ENCODE assay signal across 12 mouse cellular contexts in the genomic region with DNA sequence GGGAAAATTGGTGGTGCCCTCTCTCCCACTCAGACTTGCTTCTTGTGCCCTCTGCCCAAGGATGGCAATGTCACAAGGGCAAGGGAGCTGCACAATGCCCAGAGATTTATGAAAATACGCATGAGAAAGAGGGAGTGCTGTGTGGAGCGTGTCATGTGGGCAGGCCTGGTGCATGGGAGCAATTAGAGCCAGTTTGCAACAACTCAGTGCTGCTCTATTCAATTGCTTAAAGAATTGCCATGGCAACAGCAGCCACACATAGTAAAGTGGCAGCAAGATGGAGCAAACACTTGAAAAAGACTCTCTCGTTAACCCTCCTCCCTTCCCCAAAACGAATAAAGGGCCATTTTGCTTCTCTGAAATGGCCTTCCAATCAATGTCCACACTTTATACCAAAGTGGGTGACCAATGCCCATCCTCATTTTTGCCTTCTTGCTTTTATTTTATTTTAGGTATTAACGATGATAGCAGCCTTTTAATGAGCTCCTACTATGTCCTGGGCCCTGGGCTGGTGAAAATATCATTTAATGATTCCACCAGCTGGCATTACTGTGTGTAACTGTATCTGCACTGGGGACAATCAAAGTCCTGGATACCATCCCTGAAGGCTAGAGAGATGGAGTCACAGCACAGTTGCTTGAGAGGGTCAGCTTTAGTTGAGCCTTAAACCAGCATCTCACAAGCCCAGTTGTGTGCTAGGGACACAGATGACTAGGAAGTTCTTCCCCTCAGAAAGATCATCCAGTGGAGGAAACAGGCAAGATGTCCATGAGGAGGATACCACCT.
DNase-seq lines count a peak whose midpoint lies in the region; ATAC-seq and TF ChIP-seq lines count a peak whose summit lies in the region.
"Had no signal": no experiment of that assay in that cellular context is flagged by ENCODE, and none has a peak within 500 bp of the region (broad histone marks: within the 10 kb centered on the region; RNA-seq: fewer than 3 reads in every experiment).

No protein-coding gene starts in this region.

- H3K9ac ChIP-seq in lung, postnatal 0 days (replicated peaks; ENCODE audit: low read depth) = no peak overlapping the region
- H3K9ac ChIP-seq in midbrain, embryonic 11.5 days (ENCODE audit: low read length) = no peak overlapping the region
- H3K9ac ChIP-seq: limb, embryonic 13.5 days had no signal

- no peak for TF ChIP-seq EP300 in lung, postnatal 0 days (IDR thresholded peaks at IDR 0.05)

- H3K4me1 ChIP-seq in lung, postnatal 0 days (ENCODE audit: insufficient read depth, low read depth, low read length) = no peaks in the 10 kb centered on the region
- H3K4me1 ChIP-seq in midbrain, embryonic 11.5 days (ENCODE audit: control insufficient read depth, insufficient read depth, low read length) = 0 out of 2 replicates have a peak, but pooled peaks cover 2% of the 10 kb centered on the region

- H3K9me3 ChIP-seq in lung, postnatal 0 days (ENCODE audit: low read length) = no peaks in the 10 kb centered on the region
- H3K9me3 ChIP-seq in midbrain, embryonic 11.5 days (ENCODE audit: control insufficient read depth, low read length) = no peaks in the 10 kb centered on the region
- H3K9me3 ChIP-seq: limb, embryonic 13.5 days; megakaryocyte, embryonic 14.5 days had no signal

- no peak overlapping the region for H3K27ac ChIP-seq in lung, postnatal 0 days (ENCODE audit: low read length)
- no peak overlapping the region for H3K27ac ChIP-seq in midbrain, embryonic 11.5 days (ENCODE audit: low read depth, low read length)
- H3K27ac ChIP-seq: limb, embryonic 13.5 days had no signal

- no peak overlapping the region for H3K4me3 ChIP-seq in lung, postnatal 0 days (ENCODE audit: low read depth, low read length)
- H3K4me3 ChIP-seq in midbrain, embryonic 11.5 days (ENCODE audit: low read depth, low read length) = no peak overlapping the region
- H3K4me3 ChIP-seq: limb, embryonic 13.5 days; megakaryocyte, embryonic 14.5 days had no signal

- TF ChIP-seq CTCF in lung, postnatal 0 days (IDR thresholded peaks at IDR 0.05) = no peak

- DNase-seq in lung, postnatal 0 days (ENCODE audit: low spot score) = peak; percentile 23
- no peak for DNase-seq in lung, postnatal 25 days (ENCODE audit: low spot score)
- DNase-seq in frontal cortex, postnatal 36 days (ENCODE audit: low spot score in 2 of 2) = peak; percentile 15 to 53
- peak; percentile 72 for DNase-seq in midbrain, embryonic 11.5 days (ENCODE audit: low spot score, missing footprints)
- DNase-seq in adrenal gland, postnatal 25 days = no peak
- no peak for DNase-seq in heart, postnatal 25 days (ENCODE audit: low spot score)
- DNase-seq in cerebellum, adult 11-12 months = no peak
- DNase-seq: cerebellum, postnatal 14 days had no signal

- intact Hi-C loops in heart, postnatal 25 days (cut with DNase I) = no loop called here

- ATAC-seq in lung, postnatal 0 days = no peak
- ATAC-seq in midbrain, embryonic 11.5 days (ENCODE audit: low FRiP score) = no peak
- no peak for ATAC-seq in monocyte, adult 5-6 weeks (replicated peaks; ENCODE audit: insufficient number of reproducible peaks, low FRiP score, low TSS enrichment, poor library complexity, severe bottlenecking)
- ATAC-seq: intestine, embryonic 16.5 days had no signal

- no peaks in the 10 kb centered on the region for H3K27me3 ChIP-seq in lung, postnatal 0 days (replicated peaks; ENCODE audit: insufficient read depth, low read length)
- H3K27me3 ChIP-seq in midbrain, embryonic 11.5 days (ENCODE audit: control insufficient read depth, insufficient read depth, low read length) = no peaks in the 10 kb centered on the region
- H3K27me3 ChIP-seq: limb, embryonic 13.5 days; megakaryocyte, embryonic 14.5 days had no signal

- no peak overlapping the region for H3K4me2 ChIP-seq in lung, postnatal 0 days (replicated peaks; ENCODE audit: low read depth, low read length)
- H3K4me2 ChIP-seq in midbrain, embryonic 11.5 days = no peak overlapping the region
- H3K4me2 ChIP-seq: limb, embryonic 13.5 days had no signal

- 70% methylated on average over 5 of the region's 5 CpGs for WGBS in lung, postnatal 0 days
- 57% methylated on average over 5 of the region's 5 CpGs for WGBS in midbrain, embryonic 11.5 days

- H3K36me3 ChIP-seq in lung, postnatal 0 days (ENCODE audit: insufficient read depth, low read length) = no peaks in the 10 kb centered on the region
- no peaks in the 10 kb centered on the region for H3K36me3 ChIP-seq in midbrain, embryonic 11.5 days (ENCODE audit: control insufficient read depth, insufficient read depth, low read length)

Comparison
In these comparisons a context has a peak if more than half of its experiments do, and no peak if none do; other contexts are left out.
1. DNase-seq: peak in lung, postnatal 0 days (single experiment), frontal cortex, postnatal 36 days (2 of 2) and midbrain, embryonic 11.5 days (single experiment); none in lung, postnatal 25 days (single experiment), adrenal gland, postnatal 25 days (single experiment), heart, postnatal 25 days (single experiment) and cerebellum, adult 11-12 months (single experiment).